In the genomic region with DNA sequence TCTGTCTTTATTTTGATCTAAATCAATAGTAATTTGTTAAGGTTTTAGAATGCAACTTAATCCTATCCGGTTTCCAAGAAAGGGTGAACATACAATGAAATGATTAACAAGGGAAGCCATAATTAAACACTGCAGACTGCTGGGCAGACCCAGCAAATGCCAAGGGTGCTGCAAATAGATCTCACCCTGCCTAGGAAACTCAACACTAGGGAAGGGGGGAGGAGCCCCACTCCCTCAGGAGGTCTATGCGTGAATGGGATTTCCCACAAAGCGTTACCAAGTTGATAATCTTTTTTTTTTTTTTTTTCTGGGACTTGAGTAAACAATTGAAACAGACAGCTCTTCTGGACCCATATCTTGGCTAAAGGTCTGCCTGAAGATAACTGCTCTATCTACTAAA, we compare ENCODE assay signal across 15 mouse cellular contexts.
"Had no signal": no experiment of that assay in that cellular context is flagged by ENCODE, and none has a peak within 500 bp of the region (broad histone marks: within the 10 kb centered on the region; RNA-seq: fewer than 3 reads in every experiment).

No protein-coding gene starts in this region.

- H3K9ac ChIP-seq: intestine, embryonic 15.5 days; limb, embryonic 12.5 days; liver, embryonic 13.5 days; liver, postnatal 0 days; neural tube, embryonic 15.5 days had no signal

- H3K4me3 ChIP-seq: intestine, embryonic 15.5 days; layer of hippocampus, adult 2 months; limb, embryonic 12.5 days; liver, embryonic 13.5 days; myocyte; neural tube, embryonic 15.5 days had no signal

- H3K9me3 ChIP-seq: intestine, embryonic 15.5 days; limb, embryonic 12.5 days; liver, embryonic 13.5 days; neural tube, embryonic 15.5 days had no signal

- H3K4me2 ChIP-seq: intestine, embryonic 15.5 days; limb, embryonic 12.5 days; liver, embryonic 13.5 days; neural tube, embryonic 15.5 days had no signal

- ATAC-seq: intestine, embryonic 15.5 days; liver, postnatal 0 days; midbrain, embryonic 16.5 days had no signal

- H3K27ac ChIP-seq: intestine, embryonic 15.5 days; layer of hippocampus, adult 2 months; limb, embryonic 12.5 days; liver, embryonic 13.5 days; neural tube, embryonic 15.5 days had no signal

- H3K4me1 ChIP-seq: intestine, embryonic 15.5 days; limb, embryonic 12.5 days; liver, embryonic 13.5 days; neural tube, embryonic 15.5 days had no signal

- DNase-seq: kidney, adult 18-20 months; kidney, postnatal 36 days; liver; liver, embryonic 13.5 days; liver, postnatal 0 days; lung, postnatal 36 days; right cerebral cortex, adult 18-20 months; right cerebral cortex, postnatal 25 days; thymus, postnatal 36 days had no signal

- H3K36me3 ChIP-seq: intestine, embryonic 15.5 days; limb, embryonic 12.5 days; liver, embryonic 13.5 days; neural tube, embryonic 15.5 days had no signal

- H3K27me3 ChIP-seq: intestine, embryonic 15.5 days; limb, embryonic 12.5 days; neural tube, embryonic 15.5 days had no signal
